Mouse (Mus musculus) bone marrow, adult 2 months (tissue): ENCODE measurements around the gene Selenoh.

ENCODE experiments used
- CTCF ChIP-seq: fragments of 200-500 bp; IDR thresholded peaks from 2 replicates; pipeline ENCODE4 v1.5.1; 2011; ENCODE audit warnings: low read length, control low read depth; ENCODE audit not compliant: control insufficient read depth, insufficient read depth
- POLR2A ChIP-seq: fragments of 200-500 bp; IDR thresholded peaks from 2 replicates; pipeline ENCODE4 v1.6.1; 2011; ENCODE audit warnings: low read depth, mild to moderate bottlenecking, control low read depth, low read length, borderline replicate concordance; ENCODE audit not compliant: control insufficient read depth

- TF ChIP-seq CTCF: no peak
- TF ChIP-seq POLR2A: no peak
Measured at GRCm38 (mm10) chr2:84716423-84717355, 46.1 kb upstream of the Selenoh start.
